Mouse (Mus musculus): ENCODE data around the gene Zfp704.

The Zfp704 gene

DNA sequence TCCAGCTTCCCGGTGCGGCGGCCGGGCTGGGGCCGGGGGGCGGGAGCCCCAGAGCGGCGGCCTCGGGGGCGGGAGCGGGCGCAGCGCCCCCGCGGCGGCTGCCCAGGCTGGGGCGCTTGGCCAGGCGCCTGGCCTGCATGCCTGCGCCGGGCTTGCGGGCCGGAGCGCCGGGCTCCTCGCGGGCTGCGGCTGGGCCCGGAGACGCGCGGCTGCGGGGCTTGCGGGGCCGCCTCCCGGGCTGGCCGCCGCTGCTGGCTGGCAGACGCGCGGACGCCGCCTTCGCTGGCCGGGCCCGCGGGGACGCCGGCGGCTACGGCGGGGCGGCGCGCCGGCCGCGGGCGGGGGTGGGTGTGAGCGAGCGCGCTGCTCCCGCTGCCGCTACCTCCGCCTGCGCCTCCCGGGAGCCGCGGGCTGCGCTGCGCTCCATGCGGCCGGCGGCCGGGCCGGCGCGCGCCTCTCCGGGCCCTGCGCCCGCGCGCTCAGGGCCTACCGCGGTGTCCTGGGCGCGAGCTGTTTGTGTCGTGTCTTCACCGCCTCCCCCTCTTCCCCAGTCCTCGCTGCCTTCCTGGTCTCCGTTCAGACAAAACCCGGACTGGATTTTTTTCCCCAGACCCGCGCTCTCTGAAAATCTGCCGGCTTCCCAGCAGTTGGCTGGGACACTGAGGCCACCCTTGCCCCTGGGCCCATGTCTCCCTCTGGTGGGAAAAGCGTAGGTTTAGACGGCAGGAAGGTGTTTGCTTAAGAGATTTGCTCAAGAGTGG, at the start of gene Zfp704:
Gene Zfp704, minus strand, starts transcription at position 505 of the 761 bp plus-strand sequence.
- no peak for DNase-seq (ENCODE audit: low read depth, low spot score)

DNA sequence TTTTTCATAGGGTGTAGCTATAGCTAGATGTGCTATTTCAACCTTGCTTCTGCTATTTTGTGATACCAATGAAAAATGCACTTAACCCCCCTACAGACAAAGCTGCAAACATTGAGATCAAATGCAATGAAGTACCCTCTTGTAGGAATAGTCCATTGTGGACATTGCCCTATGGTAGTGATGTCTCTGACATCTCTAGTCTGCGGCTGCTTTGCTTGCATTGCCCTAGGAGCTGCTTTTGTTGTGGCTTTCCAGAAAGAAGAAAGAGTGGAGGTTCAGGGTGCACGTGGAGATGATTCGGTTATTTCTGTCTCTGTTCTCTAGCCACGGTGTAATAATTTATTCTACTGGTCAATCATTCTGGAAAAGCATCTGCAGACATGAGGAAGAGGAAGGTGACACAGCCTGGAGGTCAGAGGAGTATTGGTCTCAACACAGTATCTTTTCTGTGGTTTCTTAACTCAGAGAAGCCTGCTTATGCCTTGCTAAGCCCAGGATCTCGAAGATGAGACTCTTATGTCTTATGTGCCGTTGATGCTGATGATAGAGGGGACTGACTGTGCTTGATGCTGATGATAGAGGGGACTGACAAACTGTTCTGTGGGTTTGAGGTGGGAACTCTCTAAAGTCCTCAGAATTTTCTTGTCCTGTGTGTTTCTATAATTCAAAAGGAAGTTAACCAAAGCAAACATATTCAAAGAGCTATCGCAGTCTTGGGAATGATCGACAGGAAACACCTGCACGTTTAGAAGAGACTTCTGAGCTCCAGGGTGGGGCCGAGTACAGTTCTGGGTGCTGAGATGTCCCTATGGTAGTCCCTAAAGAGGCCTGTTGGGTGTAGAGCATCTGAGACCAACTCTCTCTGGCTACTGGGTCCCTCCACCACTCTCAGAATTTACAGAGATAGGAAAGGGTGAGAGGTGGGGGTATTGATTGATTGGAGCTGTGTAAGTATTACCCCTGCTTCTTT, 23.4 kb upstream of the Zfp704 start:
- DNase-seq (ENCODE audit: low read depth, low spot score), result no peak

GRCm38 (mm10) chr3:9629951-9630350, 20.1 kb upstream of the Zfp704 start:
- no peak for DNase-seq (ENCODE audit: low read depth, low spot score)

- DNase-seq (ENCODE audit: low read depth, low spot score), result no peak
Observed at GRCm38 (mm10) chr3:9628041-9628440, 18.2 kb upstream of the Zfp704 start.

GRCm38 (mm10) chr3:9626149-9626548, 16.3 kb upstream of the Zfp704 start:
- DNase-seq (ENCODE audit: low read depth, low spot score), result no peak

DNA sequence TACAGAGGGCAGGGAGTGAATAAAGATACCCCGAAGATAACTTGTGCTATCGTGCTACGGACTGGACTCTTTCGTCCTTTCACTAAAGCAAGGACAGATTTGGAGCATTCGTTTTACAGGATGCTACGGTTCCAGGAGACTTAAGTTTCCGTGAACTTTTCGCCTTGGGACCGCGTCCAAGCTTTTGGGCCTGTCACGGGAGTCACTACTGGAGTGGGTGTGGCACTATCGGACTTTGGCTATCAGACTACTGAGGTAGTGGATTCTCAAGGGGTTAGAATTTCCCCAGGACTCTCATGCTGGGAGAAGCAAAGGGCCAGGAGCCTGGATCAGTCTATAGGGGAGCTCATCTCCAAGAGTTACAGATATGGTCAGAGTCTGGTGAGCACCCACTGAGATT, 10.7 kb upstream of the Zfp704 start:
- no peak for DNase-seq (ENCODE audit: low read depth, low spot score)

DNA sequence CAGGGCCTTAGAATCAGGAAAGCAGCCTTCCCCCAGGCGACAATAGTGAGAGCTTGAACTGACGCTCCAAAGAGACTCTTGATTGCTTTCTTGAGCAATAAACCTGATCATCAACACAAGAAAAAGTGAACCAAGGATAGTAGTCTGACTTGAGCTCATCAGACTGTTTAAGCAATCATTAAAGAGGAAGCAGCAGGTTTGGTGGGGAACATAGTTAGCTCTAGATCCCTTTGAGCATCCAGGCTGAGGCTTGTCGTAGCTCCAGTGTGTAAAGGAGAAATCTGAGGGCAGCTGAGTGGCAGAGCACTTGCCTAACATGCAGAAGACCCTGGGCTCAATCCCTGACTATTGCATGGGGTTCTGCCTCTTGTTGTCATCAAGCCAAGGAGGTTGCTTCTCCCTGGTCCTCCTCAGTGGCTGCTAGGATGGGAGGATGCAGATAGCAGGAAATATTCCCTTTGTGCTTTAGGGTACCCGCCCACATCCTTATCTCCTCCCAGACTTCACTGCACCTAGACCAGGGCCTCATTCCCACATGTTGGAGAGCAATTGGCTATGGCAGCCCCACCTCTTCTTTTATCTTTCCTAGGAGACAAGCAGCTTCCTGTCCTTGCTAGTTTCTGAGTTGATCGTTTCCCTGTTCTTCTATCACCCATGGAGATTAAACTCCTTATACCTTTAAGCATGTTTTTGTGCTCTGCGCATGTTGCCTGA, 9.8 kb upstream of the Zfp704 start:
- no peak for DNase-seq (ENCODE audit: low read depth, low spot score)

DNA sequence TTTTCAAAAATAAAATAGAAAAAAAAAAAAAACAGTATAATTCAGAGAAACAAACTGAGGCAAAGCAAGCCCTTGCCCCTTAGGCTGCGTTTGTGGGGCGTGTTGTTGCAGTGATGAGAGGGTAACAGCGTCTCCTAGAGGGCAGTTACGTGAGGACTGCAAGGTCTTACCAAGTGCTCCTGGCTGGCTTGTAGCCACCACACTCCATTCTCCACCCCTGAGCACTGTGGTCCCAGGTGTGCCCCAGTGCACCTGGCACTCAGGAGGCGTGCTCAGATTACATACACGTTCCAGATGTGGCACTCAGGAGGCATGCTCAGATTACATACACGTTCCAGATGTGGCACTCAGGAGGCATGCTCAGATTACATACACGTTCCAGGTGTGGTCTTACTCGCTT, 7.2 kb upstream of the Zfp704 start:
- no peak for DNase-seq (ENCODE audit: low read depth, low spot score)

- DNase-seq (ENCODE audit: low read depth, low spot score), result no peak
Observed at GRCm38 (mm10) chr3:9614676-9615075, 4.8 kb upstream of the Zfp704 start.

DNA sequence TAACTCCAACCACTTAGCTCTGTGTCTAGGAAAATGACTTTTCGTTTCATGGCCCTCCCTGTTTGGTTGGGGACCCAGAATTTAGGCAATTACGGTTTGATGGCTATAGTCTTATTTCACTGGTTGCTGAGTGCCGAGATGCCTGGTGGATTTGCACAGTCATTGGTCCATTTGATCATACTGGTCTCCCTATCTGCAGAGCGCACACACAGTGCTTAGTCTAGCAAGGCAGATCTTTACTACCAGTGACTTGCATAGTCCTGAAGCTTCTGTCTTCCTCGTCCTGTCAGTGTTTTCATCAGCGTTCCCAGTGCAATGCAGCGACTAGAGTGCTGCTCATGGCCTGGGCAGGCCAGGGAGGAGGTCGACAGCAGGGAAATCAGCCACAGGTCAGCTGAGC, 4.1 kb upstream of the Zfp704 start:
- DNase-seq (ENCODE audit: low read depth, low spot score), result no peak

DNA sequence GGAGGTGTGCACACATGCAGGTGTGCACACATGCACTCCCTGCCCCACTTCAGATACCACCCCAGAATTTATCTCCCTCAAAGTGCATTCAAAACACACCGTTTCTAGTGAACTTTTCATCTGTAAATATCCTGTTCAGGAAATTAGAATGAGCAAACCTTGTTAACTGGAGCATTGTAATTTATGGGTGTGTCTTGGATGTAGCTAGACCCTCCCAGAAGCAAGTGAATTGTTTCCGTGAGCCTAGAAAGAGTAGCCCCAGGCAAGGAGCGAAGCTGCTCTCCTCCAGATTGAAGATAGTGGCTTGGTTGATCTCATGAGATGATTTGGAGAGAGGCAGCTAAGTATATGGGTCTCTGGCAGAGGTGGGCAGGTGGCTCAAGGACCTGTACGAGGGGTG, 1.3 kb upstream of the Zfp704 start:
- DNase-seq (ENCODE audit: low read depth, low spot score), result no peak

GRCm38 (mm10) chr3:9610426-9610825, 541 bp upstream of the Zfp704 start:
- DNase-seq (ENCODE audit: low read depth, low spot score), result no peak

DNA sequence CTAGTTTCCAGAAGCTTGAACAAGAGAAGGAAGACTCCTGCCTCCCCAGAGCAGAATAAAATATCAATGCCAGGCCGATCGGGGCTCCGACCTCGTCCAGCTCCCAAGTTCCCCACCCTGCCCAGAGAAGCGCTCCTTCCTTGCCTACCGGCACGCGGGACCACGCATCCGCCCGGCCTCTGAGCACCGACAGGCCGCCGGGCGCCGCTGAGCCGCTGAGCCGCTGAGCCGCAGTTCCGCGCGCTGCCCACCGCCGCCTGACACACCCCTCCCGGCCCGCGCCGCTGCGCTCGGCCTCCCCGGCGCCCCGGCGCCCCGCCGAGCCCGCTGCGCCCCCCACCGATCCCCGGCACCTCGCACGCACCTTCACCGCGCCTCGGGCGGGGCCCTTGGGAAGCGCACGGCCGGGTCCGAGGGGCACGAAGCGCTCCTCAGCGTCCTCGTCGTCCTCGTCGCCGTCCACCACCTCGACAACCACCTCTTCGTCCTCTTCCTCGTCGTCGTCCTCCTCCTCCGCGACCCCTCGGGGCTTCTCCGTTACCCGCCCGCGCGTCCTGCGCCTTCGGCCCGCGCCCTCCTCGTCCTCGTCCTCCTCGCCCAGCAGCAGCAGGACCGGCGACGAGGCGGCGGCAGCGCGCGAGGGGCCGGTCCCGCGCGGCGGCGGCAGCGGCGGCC, 842 bp downstream of the Zfp704 start:
- DNase-seq (ENCODE audit: low read depth, low spot score), result no peak

DNA sequence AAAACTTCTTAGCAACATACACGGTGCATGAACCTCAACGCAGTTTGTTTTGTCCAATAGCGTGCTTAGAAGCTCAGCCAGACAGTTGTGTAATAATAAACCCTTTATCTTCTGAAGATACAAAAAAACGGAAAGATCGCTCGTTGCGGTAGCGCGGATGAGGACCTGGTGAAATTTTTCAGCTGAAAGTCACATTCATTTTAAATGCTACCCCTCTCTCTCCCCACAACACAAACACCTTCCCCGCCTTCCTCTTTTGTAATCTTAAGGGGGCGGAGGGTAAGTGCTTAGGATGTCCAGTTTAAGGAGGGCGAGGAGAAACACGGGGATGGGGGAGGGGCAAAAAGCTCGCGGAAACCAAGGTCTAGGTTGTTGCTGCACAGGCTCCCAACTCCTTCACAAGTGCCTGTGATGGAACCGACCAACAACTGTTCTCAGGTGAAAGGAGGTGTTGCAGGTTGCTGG, 1.4 kb downstream of the Zfp704 start:
- DNase-seq (ENCODE audit: low read depth, low spot score), result no peak

DNA sequence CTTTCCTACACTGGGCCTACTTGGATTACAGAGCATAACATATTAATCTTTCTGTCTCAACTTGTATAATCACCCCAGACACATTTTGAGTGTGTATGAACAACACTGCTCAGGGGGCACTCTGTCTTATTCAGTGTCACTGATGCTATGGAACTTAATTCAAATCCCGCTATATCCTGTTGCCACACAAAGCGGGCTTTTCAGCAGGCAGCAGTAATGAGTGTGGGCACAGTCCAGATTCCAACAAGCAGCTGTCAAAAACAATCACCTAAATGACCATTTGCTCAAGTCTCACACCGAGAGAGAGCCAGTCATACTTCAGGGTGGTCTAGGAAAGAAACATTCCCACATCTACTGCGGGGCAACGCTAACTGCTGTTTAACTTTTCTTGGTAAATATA, 2.2 kb downstream of the Zfp704 start:
- no peak for DNase-seq (ENCODE audit: low read depth, low spot score)

GRCm38 (mm10) chr3:9605784-9606706, 3.8 kb downstream of the Zfp704 start:
- DNase-seq (ENCODE audit: low read depth, low spot score), result no peak

GRCm38 (mm10) chr3:9604941-9605340, 4.9 kb downstream of the Zfp704 start:
- no peak for DNase-seq (ENCODE audit: low read depth, low spot score)

GRCm38 (mm10) chr3:9603866-9604265, 6.0 kb downstream of the Zfp704 start:
- DNase-seq (ENCODE audit: low read depth, low spot score), result no peak

DNA sequence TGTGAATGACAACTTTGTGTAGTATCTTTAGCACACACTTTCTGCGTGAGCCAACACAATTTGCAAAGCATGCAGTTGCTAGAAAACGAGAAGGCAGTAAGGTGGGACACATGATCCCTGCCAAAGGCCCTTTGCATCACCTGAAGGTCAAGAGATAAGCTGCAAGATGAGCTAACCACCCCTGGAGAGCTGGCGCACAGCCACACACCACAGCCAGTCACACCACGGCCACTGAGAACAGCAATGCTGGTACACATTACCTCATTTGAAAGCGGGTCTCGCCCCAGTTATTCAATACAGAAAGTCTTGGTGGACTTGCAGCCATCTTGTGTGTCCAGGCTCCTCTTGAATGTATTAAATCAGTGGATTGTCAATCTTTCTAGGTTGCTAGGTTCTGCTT, 9.3 kb downstream of the Zfp704 start:
- no peak for DNase-seq (ENCODE audit: low read depth, low spot score)

DNA sequence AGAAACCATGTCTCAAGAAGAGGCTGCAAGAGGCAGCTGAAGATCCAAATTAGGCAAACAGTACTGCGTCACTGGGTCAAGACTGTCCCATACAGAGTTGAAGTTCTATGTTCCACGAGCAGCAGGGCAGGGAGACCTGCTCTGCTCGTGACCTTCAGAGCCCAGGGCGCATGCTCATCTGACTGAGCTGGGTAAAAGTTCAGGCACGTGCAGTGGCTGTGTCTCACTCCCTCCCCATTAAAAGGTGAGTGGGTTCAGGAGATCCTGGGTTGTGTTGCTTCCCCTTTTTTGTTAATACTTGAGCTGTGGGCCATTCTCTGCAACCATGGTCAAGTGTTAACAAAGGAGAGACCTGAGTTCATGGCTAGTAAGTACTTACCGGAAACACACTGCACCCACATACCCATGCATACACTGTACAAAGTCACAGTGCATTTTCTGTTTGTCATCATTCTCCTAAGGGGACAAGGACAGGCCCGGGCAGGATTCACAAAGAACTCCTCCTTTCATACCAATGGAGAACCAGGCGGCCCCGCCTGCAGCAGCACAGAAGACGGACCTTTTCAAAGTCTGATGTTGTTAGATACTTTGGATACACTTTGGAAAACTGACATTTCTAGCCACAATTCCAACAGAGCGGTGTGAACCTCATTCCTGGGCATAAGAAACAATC, 10.0 kb downstream of the Zfp704 start:
- no peak for DNase-seq (ENCODE audit: low read depth, low spot score)
